7 mouse cellular contexts compared by ENCODE assay signal in genomic region chr9:44084236-44084635, GRCm38 (mm10). TPM values are rescaled to one million over a fixed set of nuclear protein-coding genes. Genes with fewer than 3 reads are reported as not detected.
DNase-seq lines count a peak whose midpoint lies in the region; ATAC-seq lines count a peak whose summit lies in the region.

No protein-coding gene starts in this region.

- peak overlapping the region; percentile 99 for H3K4me2 ChIP-seq in lung, embryonic 16.5 days (ENCODE audit: low read depth, low read length)
- H3K4me2 ChIP-seq in embryonic facial prominence, embryonic 13.5 days: peak overlapping the region; percentile 98
- H3K4me2 ChIP-seq in limb, embryonic 11.5 days (ENCODE audit: low read depth, severe bottlenecking): peak overlapping the region; percentile 99
- peak overlapping the region; percentile 99 for H3K4me2 ChIP-seq in stomach, embryonic 14.5 days (replicated peaks; ENCODE audit: low read depth, low read length)

- DNase-seq in lung, postnatal 36 days: no peak
- DNase-seq in limb, embryonic 11.5 days (ENCODE audit: low spot score): no peak
- DNase-seq in thymus, postnatal 4 days: no peak
- DNase-seq in embryo, embryonic 10.5 days (ENCODE audit: low spot score): no peak

- no peaks in the 10 kb centered on the region for H3K9me3 ChIP-seq in lung, embryonic 16.5 days (ENCODE audit: control insufficient read depth, low read length)
- no peaks in the 10 kb centered on the region for H3K9me3 ChIP-seq in embryonic facial prominence, embryonic 13.5 days
- H3K9me3 ChIP-seq in limb, embryonic 11.5 days (ENCODE audit: control insufficient read depth, low read length): no peaks in the 10 kb centered on the region
- no peaks in the 10 kb centered on the region for H3K9me3 ChIP-seq in stomach, embryonic 14.5 days (ENCODE audit: control insufficient read depth, low read depth, low read length)

- H3K27ac ChIP-seq in lung, embryonic 16.5 days (ENCODE audit: low read length): peak overlapping the region; percentile 7; the same call in 1 of the 2 replicates
- no peak overlapping the region for H3K27ac ChIP-seq in embryonic facial prominence, embryonic 13.5 days
- H3K27ac ChIP-seq in limb, embryonic 11.5 days (replicated peaks; ENCODE audit: low read depth, low read length): no peak overlapping the region
- peak overlapping the region; percentile 21; the same call in 1 of the 2 replicates for H3K27ac ChIP-seq in stomach, embryonic 14.5 days (ENCODE audit: low read length)

- H3K9ac ChIP-seq in lung, embryonic 16.5 days (ENCODE audit: low read length): peak overlapping the region; percentile 82
- peak overlapping the region; percentile 82 for H3K9ac ChIP-seq in embryonic facial prominence, embryonic 13.5 days
- H3K9ac ChIP-seq in limb, embryonic 11.5 days (ENCODE audit: low read length): no peak overlapping the region
- H3K9ac ChIP-seq in stomach, embryonic 14.5 days (replicated peaks; ENCODE audit: low read depth, low read length): peak overlapping the region; percentile 51; the same call in 1 of the 2 replicates

- no peaks in the 10 kb centered on the region for H3K36me3 ChIP-seq in lung, embryonic 16.5 days (ENCODE audit: control insufficient read depth, insufficient read depth, low read length)
- no peaks in the 10 kb centered on the region for H3K36me3 ChIP-seq in embryonic facial prominence, embryonic 13.5 days
- no peaks in the 10 kb centered on the region for H3K36me3 ChIP-seq in limb, embryonic 11.5 days (ENCODE audit: control insufficient read depth, insufficient read depth, low read length)
- no peaks in the 10 kb centered on the region for H3K36me3 ChIP-seq in stomach, embryonic 14.5 days (ENCODE audit: control insufficient read depth, insufficient read depth, low read length)

- H3K4me3 ChIP-seq in lung, embryonic 16.5 days (ENCODE audit: low read length): peak overlapping the region; percentile 65
- H3K4me3 ChIP-seq in embryonic facial prominence, embryonic 13.5 days: peak overlapping the region; percentile 64
- H3K4me3 ChIP-seq in limb, embryonic 11.5 days (ENCODE audit: low read depth, low read length): peak overlapping the region; percentile 58
- peak overlapping the region; percentile 52 for H3K4me3 ChIP-seq in stomach, embryonic 14.5 days (ENCODE audit: low read depth, low read length)

- H3K27me3 ChIP-seq in lung, embryonic 16.5 days (ENCODE audit: control insufficient read depth, insufficient read depth, low read depth, low read length): peaks cover 18% of the 10 kb centered on the region
- H3K27me3 ChIP-seq in embryonic facial prominence, embryonic 13.5 days: peaks cover 52% of the 10 kb centered on the region
- H3K27me3 ChIP-seq in limb, embryonic 11.5 days (ENCODE audit: control insufficient read depth, insufficient read depth, low read length): peaks cover 19% of the 10 kb centered on the region
- 0 out of 2 replicates have a peak, but pooled peaks cover 6% of the 10 kb centered on the region for H3K27me3 ChIP-seq in stomach, embryonic 14.5 days (ENCODE audit: control insufficient read depth, insufficient read depth, low read length)

- peak; percentile 11; the same call in 1 of the 2 replicates for ATAC-seq in lung, embryonic 16.5 days (ENCODE audit: low read depth)
- no peak for ATAC-seq in embryonic facial prominence, embryonic 13.5 days (ENCODE audit: insufficient number of reproducible peaks, insufficient read depth, low FRiP score, low TSS enrichment, low read depth)
- ATAC-seq in limb, embryonic 11.5 days (ENCODE audit: insufficient number of reproducible peaks, low FRiP score, low TSS enrichment, low read depth): no peak
- ATAC-seq in stomach, embryonic 14.5 days (ENCODE audit: insufficient number of reproducible peaks, insufficient read depth, low FRiP score, low read depth): no peak

- H3K4me1 ChIP-seq in lung, embryonic 16.5 days (replicated peaks; ENCODE audit: control insufficient read depth, insufficient read depth, low read length): peaks cover 35% of the 10 kb centered on the region
- peaks cover 59% of the 10 kb centered on the region for H3K4me1 ChIP-seq in embryonic facial prominence, embryonic 13.5 days
- H3K4me1 ChIP-seq in limb, embryonic 11.5 days (ENCODE audit: control insufficient read depth, insufficient read depth, low read length): peaks cover 14% of the 10 kb centered on the region
- H3K4me1 ChIP-seq in stomach, embryonic 14.5 days (ENCODE audit: control insufficient read depth, insufficient read depth, low read length): peaks cover 28% of the 10 kb centered on the region

- WGBS in lung, embryonic 16.5 days: 1% methylated on average over 14 of the region's 14 CpGs
- WGBS in embryonic facial prominence, embryonic 13.5 days: 1% methylated on average over 14 of the region's 14 CpGs
- 1% methylated on average over 14 of the region's 14 CpGs for WGBS in limb, embryonic 11.5 days
- WGBS in stomach, embryonic 14.5 days: 2% methylated on average over 14 of the region's 14 CpGs

RNA-seq across cellular contexts. Expression of gene Mfrp, which starts 17.3 kb away (rescaled TPM):
- 0.20 and 0.21 TPM in 2 replicates for polyA plus RNA-seq in lung, embryonic 16.5 days (2015; fragmentation: Nextera tagmentation; extraction: Ambion mirVana)
- polyA plus RNA-seq in embryonic facial prominence, embryonic 13.5 days (2015; fragmentation: Nextera tagmentation; extraction: Ambion mirVana): 0.21 and 0.39 TPM in 2 replicates
- polyA plus RNA-seq in limb, embryonic 11.5 days (2014; fragmentation: Nextera tagmentation; extraction: Ambion mirVana): 0.13 TPM in 1 of 2 replicates, not detected in the other
- polyA plus RNA-seq in stomach, embryonic 14.5 days (2014; fragmentation: Nextera tagmentation; extraction: Ambion mirVana): 0.26 and 0.28 TPM in 2 replicates

RNA-seq across cellular contexts. Expression of gene Usp2, which starts 17.4 kb away (rescaled TPM):
- polyA plus RNA-seq in lung, embryonic 16.5 days (2015; fragmentation: Nextera tagmentation; extraction: Ambion mirVana): 12.2 and 16.9 TPM in 2 replicates
- polyA plus RNA-seq in embryonic facial prominence, embryonic 13.5 days (2015; fragmentation: Nextera tagmentation; extraction: Ambion mirVana): 14.6 and 15.2 TPM in 2 replicates
- 6.8 and 8.7 TPM in 2 replicates for polyA plus RNA-seq in limb, embryonic 11.5 days (2014; fragmentation: Nextera tagmentation; extraction: Ambion mirVana)
- polyA plus RNA-seq in stomach, embryonic 14.5 days (2014; fragmentation: Nextera tagmentation; extraction: Ambion mirVana): 10.5 and 15.0 TPM in 2 replicates

RNA-seq across cellular contexts. Expression of gene C1qtnf5, which starts 22.8 kb away (rescaled TPM):
- polyA plus RNA-seq in lung, embryonic 16.5 days (2015; fragmentation: Nextera tagmentation; extraction: Ambion mirVana): 5.4 and 5.6 TPM in 2 replicates
- 1.5 and 2.8 TPM in 2 replicates for polyA plus RNA-seq in embryonic facial prominence, embryonic 13.5 days (2015; fragmentation: Nextera tagmentation; extraction: Ambion mirVana)
- polyA plus RNA-seq in limb, embryonic 11.5 days (2014; fragmentation: Nextera tagmentation; extraction: Ambion mirVana): 0.40 and 0.45 TPM in 2 replicates
- polyA plus RNA-seq in stomach, embryonic 14.5 days (2014; fragmentation: Nextera tagmentation; extraction: Ambion mirVana): 2.3 and 2.8 TPM in 2 replicates

RNA-seq across cellular contexts. Expression of gene Gm49380, which starts 29.1 kb away (rescaled TPM):
- 0.13 and 0.14 TPM in 2 replicates for polyA plus RNA-seq in lung, embryonic 16.5 days (2015; fragmentation: Nextera tagmentation; extraction: Ambion mirVana)
- polyA plus RNA-seq in embryonic facial prominence, embryonic 13.5 days (2015; fragmentation: Nextera tagmentation; extraction: Ambion mirVana): 0.30 and 0.48 TPM in 2 replicates
- polyA plus RNA-seq in limb, embryonic 11.5 days (2014; fragmentation: Nextera tagmentation; extraction: Ambion mirVana): 0.10 TPM in 1 of 2 replicates, not detected in the other
- 0.43 and 0.52 TPM in 2 replicates for polyA plus RNA-seq in stomach, embryonic 14.5 days (2014; fragmentation: Nextera tagmentation; extraction: Ambion mirVana)

RNA-seq across cellular contexts. Expression of gene Rnf26, which starts 29.1 kb away (rescaled TPM):
- 60.1 and 63.8 TPM in 2 replicates for polyA plus RNA-seq in lung, embryonic 16.5 days (2015; fragmentation: Nextera tagmentation; extraction: Ambion mirVana)
- 73.3 and 80.1 TPM in 2 replicates for polyA plus RNA-seq in embryonic facial prominence, embryonic 13.5 days (2015; fragmentation: Nextera tagmentation; extraction: Ambion mirVana)
- polyA plus RNA-seq in limb, embryonic 11.5 days (2014; fragmentation: Nextera tagmentation; extraction: Ambion mirVana): 76.6 and 77.3 TPM in 2 replicates
- polyA plus RNA-seq in stomach, embryonic 14.5 days (2014; fragmentation: Nextera tagmentation; extraction: Ambion mirVana): 61.7 and 66.7 TPM in 2 replicates

Comparison
In these comparisons a context has a peak if more than half of its experiments do, and no peak if none do; other contexts are left out.
1. H3K27ac ChIP-seq: peak in lung, embryonic 16.5 days (single experiment) and stomach, embryonic 14.5 days (single experiment); none in embryonic facial prominence, embryonic 13.5 days (single experiment) and limb, embryonic 11.5 days (single experiment).
2. Peak in every context shown above with its lines, with median percentiles within 50 percentile points of each other: H3K4me2 ChIP-seq and H3K4me3 ChIP-seq.